Mouse (Mus musculus): ENCODE results near the gene Ucp3.

Ucp3 gene

GRCm38 (mm10) chr7:100500276-100500977, 27.6 kb downstream of the Ucp3 start:
- no peak for DNase-seq (ENCODE audit: low read depth, low spot score)

GRCm38 (mm10) chr7:100501027-100501843, 28.4 kb downstream of the Ucp3 start:
- DNase-seq (ENCODE audit: low read depth, low spot score), result no peak

GRCm38 (mm10) chr7:100501844-100502373, 29.1 kb downstream of the Ucp3 start:
- no peak for DNase-seq (ENCODE audit: low read depth, low spot score)

GRCm38 (mm10) chr7:100502374-100502922, 29.7 kb downstream of the Ucp3 start:
- DNase-seq (ENCODE audit: low read depth, low spot score), result no peak

GRCm38 (mm10) chr7:100503076-100503475, 30.3 kb downstream of the Ucp3 start:
- no peak for DNase-seq (ENCODE audit: low read depth, low spot score)

- no peak for DNase-seq (ENCODE audit: low read depth, low spot score)
These were observed 32.1 kb downstream of the Ucp3 start for GRCm38 (mm10) chr7:100504740-100505487.

- DNase-seq (ENCODE audit: low read depth, low spot score), result no peak
These were observed 33.7 kb downstream of the Ucp3 start for GRCm38 (mm10) chr7:100506494-100506893.

- DNase-seq (ENCODE audit: low read depth, low spot score), result no peak
These were observed 35.9 kb downstream of the Ucp3 start for GRCm38 (mm10) chr7:100508670-100509069.

GRCm38 (mm10) chr7:100511602-100512001, 38.8 kb downstream of the Ucp3 start:
- no peak for DNase-seq (ENCODE audit: low read depth, low spot score)

- DNase-seq (ENCODE audit: low read depth, low spot score), result no peak
These were observed 41.8 kb downstream of the Ucp3 start, which contains the start of gene Dnajb13 for GRCm38 (mm10) chr7:100514573-100514972. TSS of gene Dnajb13 (minus strand) at chr7:100514960.

GRCm38 (mm10) chr7:100520204-100520603, 47.4 kb downstream of the Ucp3 start:
- no peak for DNase-seq (ENCODE audit: low read depth, low spot score)

- no peak for DNase-seq (ENCODE audit: low read depth, low spot score)
These were observed 48.0 kb downstream of the Ucp3 start for GRCm38 (mm10) chr7:100520663-100521285.

- DNase-seq (ENCODE audit: low read depth, low spot score), result no peak
These were observed 49.4 kb downstream of the Ucp3 start for GRCm38 (mm10) chr7:100522222-100522621.

- no peak for DNase-seq (ENCODE audit: low read depth, low spot score)
These were observed 51.9 kb downstream of the Ucp3 start for GRCm38 (mm10) chr7:100524669-100525068.

- no peak for DNase-seq (ENCODE audit: low read depth, low spot score)
These were observed 58.0 kb downstream of the Ucp3 start for GRCm38 (mm10) chr7:100530766-100531165.

- no peak for DNase-seq (ENCODE audit: low read depth, low spot score)
These were observed 60.7 kb downstream of the Ucp3 start for GRCm38 (mm10) chr7:100533503-100533902.

- no peak for DNase-seq (ENCODE audit: low read depth, low spot score)
These were observed 61.4 kb downstream of the Ucp3 start for GRCm38 (mm10) chr7:100534216-100534615.

- no peak for DNase-seq (ENCODE audit: low read depth, low spot score)
These were observed 63.0 kb downstream of the Ucp3 start for GRCm38 (mm10) chr7:100535831-100536230.
